Mouse (Mus musculus): Measurements from ENCODE around the gene Mkrn1.

DNA sequence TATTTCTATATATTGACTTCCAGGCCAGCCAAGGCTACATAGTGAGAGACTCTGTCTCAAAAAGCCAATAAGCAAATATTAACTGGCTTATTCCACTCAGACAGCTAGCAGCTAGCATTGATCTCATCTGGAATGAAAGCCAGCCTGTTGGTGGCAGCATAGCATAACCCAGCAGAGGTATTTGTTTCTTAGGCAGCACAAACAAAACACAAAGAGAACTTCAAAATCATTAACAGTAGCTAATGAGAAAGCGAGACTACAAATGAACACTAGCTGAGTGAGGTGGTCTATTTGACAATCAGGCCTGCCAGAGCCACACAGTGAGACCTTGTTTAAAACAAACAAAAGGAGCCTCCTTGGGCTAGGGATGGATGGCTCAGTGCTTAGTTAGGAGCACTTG is 6.2 kb downstream of the Mkrn1 start:
- TF ChIP-seq POLR2A (IDR thresholded peaks at IDR 0.05; ENCODE audit: low read depth, low read length) = no peak
- no peak for TF ChIP-seq CTCF (IDR thresholded peaks at IDR 0.05; ENCODE audit: borderline replicate concordance, insufficient read depth, low read length)

Measured in embryonic fibroblast, embryonic 13.5 days (primary cell).